Mouse (Mus musculus) ZHBTc4 (cell line): ENCODE measurements at regions not wholly inside any gene's neighbourhood (a gene's known extent, or its start where the extent isn't known, plus 50 kb on each side); places are given as distances from the start of the nearest gene placed in this dataset.
A peak's percentile ranks its signal among the peaks of the same experiment; 100 is the strongest.

Experiments used
- DNase-seq: peaks from one replicate; pipeline ENCODE4 v3.0.0-alpha.2; 2011; ENCODE audit warnings: low read depth, low spot score

- DNase-seq: no peak
Observed at GRCm38 (mm10) chr9:47432715-47433114, 97.3 kb upstream of the Cadm1 start.

GRCm38 (mm10) chr9:47433185-47433584 lies 96.8 kb upstream of the Cadm1 start:
- DNase-seq: no peak

DNA sequence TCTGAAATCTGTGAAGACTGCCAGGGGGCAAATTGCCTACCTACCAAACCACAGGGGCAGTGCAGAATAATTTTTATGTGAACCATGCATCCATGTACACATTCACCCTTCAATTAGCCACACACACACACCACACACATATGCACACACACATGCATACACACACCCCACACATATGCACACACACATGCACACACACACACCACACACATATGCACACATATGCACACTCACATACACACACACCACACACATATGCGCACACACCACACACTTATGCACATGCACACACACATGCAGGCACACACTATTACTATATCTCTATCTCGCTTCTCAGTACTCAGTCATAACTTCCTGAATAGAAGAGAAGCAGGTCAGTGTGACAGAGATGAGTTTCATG lies 95.9 kb upstream of the Cadm1 start:
- no peak for DNase-seq

DNA sequence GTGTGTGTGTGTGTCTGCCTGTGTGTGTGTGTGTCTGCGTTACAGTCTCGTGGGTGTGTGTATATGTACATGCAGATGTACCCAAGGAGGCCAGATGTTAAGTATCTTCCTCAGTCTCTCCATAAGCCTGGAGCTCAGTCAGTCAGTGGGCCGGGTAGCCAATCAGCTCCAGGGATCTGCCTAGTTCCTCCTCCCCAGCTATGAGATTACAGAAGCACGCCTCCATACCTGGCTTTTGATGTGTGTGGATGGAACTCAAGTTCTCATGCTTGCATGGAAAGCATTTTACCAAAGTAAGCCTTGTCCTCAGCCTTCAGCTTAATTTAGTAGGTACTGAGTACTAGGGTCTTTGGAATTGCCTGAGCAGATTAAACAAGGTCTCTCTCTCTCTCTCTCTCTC lies 91.0 kb upstream of the Cadm1 start:
- peak; percentile 48 for DNase-seq

DNA sequence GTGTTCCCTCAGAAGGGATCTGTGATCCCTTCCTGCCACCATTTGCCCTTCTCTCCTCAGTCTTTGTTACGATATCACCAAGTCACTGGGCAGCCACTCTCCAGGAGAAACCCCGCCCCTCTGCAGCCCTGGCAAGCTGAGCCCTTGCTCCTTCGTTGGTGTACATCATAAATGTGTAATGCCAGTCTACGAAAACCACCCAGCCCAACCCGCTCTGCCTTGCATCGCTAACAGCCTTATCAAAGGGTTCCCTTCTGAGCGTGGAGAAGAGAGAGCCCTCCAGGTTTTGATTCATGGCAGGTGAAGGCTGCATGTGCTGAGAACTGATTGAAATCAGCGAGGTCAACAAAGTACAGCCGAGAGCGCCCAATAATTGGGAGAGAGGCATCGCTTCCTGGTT lies 90.5 kb upstream of the Cadm1 start:
- DNase-seq: peak; percentile 48

- DNase-seq: peak; percentile 73
Observed at GRCm38 (mm10) chr9:47440128-47440527, 89.8 kb upstream of the Cadm1 start.

DNA sequence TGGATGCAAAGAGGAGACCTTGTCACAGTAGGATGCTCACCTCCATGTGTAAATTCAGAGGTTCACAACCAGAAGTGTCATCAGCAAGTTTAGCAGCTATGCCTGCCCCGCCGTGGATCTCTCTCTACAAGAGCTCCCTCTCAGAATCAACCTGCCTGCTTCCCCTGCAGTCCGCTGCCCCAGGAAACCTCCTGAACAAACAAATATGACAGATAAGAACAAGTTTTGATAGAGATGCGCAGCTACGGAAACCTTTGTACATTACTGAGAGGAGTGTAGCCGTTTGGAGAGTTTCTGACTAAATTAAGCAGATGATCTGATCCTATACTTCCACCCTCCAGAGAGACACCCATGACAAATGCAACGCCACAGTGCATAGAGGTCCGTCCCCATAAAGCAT lies 88.8 kb upstream of the Cadm1 start:
- no peak for DNase-seq

DNA sequence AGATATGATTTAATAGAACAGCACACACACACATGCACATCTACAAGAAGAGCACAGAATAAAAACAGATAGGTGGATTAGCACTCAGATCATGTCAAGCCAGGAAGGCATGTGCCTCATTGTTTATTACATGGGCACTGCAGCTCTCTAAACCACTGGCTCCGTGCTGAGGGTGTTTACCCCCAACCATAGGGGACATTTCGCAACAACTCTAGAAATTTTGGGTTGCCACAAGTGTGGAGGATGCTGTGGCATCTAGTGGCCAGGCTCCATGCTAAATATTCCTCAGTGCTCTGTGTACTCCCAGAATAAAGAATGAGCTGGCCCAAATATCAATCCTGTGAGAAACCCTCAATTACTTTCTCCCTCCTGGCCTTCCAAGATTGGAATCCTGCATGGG lies 85.8 kb upstream of the Cadm1 start:
- no peak for DNase-seq

DNA sequence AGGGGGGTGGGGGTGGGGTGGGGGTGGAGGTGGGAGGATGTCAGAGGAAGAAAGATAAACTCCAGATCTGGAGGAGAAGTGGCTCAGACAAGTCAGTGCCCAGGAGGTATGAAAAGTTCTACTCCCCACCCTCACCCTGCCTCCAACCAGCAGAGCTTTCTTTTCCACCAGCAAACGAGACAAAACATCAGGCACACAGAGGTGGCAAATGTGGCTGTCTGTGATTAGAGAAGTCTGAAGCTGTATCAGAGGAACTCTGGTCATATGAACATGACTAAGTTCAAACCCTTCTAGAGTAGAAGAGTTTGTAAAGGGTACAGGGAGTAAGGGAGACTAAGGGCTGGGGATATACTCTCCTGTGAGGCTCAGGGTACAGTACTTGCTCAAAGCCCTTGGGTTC lies 85.2 kb upstream of the Cadm1 start:
- no peak for DNase-seq

- DNase-seq: no peak
Observed at GRCm38 (mm10) chr9:47445332-47445731, 84.6 kb upstream of the Cadm1 start.

DNA sequence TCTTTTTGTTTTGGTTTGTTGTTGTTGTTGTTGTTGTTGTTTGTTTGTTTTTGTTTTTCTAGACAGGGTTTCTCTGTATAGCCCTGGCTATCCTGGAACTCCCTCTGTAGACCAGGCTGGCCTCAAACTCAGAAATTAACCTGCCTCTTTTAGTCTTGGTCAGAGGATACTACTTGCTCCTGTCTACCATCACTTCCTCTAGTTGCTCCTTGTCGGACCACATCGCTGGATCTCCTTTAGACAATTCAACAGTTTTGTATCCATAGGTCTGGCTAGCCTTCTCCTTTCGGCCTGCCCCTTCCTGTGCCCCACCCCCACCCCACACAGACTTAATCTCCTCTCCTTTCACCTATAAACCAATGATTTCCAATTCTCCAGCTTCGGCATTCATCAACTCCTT lies 77.2 kb upstream of the Cadm1 start:
- no peak for DNase-seq

- DNase-seq: peak; percentile 29
Observed at GRCm38 (mm10) chr9:47458721-47459418, 71.1 kb upstream of the Cadm1 start.

DNA sequence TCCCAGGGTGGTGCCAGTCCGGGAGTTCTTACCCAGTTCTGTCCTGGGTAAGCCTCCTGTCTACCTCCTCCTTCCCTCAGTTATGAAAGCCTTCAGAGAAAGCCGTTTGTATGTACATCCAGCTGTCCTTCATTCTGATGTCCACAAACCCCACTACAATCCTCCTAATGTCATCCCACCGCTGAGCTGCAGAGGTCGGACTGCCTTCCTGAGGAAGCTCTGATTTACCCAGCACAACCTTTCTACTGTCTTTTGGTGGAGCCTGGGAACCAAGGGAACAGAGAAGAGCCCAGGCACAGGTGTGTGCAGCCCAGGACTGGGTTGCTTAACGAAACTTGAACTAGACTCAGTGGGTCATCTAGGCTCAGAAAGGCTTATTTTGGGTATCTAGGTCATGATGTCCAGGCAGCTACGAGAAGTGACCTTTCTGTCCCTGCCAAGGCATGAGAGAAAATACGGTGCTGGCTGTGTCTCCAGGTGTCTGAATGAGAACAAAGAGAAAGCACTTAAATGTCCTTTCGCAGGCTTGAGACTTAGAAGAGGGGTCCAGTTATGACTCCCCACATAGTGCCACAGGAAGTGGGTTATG lies 70.4 kb upstream of the Cadm1 start:
- peak; percentile 11 for DNase-seq

DNA sequence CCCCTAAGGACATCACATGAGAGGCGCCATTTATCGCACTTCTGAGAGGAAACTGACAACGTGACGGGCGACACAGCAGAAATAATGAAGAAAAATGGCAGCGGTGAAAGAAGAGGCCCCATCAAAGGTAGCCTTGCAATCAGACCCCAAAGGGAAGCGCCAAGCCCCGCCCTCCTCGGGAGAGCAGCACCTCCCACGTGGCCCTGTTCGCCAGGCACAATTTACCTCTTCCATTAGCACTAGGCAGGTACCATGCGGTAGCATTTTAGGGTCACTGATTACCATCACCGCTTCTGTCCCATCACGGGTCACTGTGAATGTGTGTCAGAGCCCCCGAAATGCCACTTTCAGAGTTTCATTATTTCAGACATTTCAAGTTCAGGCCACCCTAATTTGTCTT lies 69.7 kb upstream of the Cadm1 start:
- DNase-seq: no peak

DNA sequence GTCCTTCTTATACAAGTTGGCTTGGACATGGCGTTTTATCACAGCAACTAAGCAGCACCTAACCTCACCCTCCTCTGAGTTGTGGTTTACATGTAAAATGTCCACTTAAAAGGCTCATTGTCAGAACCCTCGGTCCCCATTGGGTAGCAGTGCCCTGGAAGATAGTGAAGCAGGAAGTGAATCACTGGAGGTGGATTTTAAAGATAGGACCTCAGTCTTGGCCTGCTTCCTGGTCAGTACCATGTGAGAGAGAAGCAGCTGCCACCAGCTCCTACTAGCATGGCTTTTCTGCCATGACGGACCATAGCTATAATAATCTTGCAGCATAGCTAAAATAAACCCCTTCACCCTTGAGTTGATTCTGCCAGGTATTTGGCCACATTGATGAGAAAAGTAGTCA lies 68.1 kb upstream of the Cadm1 start:
- no peak for DNase-seq

DNA sequence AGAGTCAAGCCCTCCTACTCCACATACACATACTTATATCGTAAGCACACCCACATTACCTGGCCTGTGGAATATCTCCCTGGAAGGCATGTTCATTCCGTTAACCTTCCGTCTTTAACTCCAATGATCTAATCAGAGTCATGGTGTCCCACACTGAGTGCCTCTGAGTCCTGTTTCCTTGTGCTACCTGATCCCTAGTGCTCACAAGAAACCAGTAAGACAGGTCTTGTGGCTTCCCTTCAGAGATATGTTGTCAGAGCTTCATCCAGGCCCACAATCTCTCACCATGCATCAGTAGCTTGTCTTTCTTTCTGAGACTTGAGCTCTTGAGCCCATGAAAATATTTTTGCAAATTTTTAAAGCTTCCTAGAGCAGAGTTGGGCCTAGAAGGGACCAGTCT lies 63.2 kb upstream of the Cadm1 start:
- no peak for DNase-seq

GRCm38 (mm10) chr9:47467815-47468214 lies 62.2 kb upstream of the Cadm1 start:
- no peak for DNase-seq

DNA sequence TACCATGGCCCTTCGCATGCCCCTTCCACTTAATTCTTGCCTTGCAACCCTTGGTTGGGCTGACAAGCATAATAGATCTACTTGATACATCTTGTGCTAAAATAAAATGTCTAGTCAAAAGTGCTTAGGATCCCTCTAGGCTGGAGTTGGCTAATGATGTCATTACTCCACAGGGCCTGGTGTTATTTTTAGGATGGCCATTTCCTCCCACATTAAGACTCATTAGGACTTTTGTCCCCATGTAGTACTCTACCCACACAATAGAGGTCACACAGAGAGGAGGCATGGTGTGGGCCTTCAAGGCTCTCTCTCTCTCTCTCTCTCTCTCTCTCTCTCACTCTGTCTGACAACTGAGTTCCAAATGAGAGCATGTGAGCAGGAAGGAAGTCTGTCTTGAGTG lies 60.4 kb upstream of the Cadm1 start:
- no peak for DNase-seq

GRCm38 (mm10) chr9:47470741-47471140 lies 59.2 kb upstream of the Cadm1 start:
- no peak for DNase-seq

GRCm38 (mm10) chr9:47471767-47472420 lies 58.1 kb upstream of the Cadm1 start:
- no peak for DNase-seq

DNA sequence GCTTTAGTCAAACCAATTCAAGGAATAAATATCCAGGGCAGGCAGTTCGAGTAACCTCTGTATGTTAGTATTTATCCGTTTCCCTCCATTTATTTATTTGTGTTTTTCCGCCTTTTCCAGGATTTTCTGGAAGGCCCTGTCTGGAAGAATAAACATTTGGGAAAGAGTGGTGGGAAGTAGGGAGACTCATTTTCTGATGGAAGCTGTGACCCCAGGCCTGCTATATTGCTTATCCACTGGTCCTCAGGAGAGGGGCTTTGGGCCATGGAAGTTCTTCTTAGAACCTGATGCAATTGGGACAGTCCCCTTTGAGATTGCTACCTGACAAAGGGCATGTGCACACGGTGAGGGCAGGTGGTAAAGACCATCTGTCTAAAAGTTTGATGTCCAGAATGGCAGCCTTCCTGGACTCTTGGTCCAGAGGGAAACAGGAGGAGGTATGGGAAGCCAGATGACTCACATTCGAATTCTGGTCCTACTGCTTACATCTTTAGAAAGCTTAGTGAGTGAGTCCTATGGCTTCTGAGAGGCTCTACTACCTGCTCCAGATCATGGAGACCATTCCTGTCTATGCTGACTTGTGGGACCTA lies 56.1 kb upstream of the Cadm1 start:
- DNase-seq: no peak

DNA sequence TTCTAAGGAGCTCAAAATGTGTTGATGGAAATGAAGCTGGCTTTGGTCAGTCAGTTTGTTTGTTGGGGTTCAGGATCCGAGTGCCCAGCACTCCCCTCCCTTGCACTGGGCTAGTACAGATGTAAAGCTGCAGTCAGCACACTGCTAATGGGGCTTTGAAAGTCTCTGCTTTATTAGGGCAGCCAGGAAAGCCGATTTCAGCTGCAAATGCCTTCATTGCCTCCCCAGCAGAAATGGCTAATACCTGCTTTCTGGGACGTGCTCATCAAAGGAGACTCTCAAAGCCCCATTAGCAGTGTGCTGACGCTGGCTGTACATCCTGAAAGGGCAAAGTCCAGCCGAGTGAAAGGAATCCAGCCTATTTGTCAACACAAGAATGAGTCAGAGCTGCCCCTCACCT lies 55.2 kb upstream of the Cadm1 start:
- DNase-seq: no peak

DNA sequence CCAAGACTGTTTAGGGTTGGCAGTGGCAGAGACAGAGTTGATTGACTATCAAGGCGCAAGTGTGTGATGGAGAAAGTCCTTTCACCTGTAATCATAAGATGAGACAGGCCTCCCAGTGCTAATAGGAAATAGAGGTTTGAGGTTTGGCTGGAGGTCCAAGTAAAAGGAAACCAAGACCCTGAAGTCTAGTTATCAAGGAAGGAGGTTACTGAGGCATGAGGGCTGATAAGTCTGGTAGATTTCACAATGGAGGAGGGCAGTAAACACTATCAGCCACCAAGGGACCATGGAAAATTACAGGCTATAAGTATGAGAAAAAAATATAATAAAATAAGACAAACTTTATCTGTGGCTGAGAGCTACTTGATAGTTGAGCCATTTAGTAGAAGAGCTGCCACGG lies 52.1 kb upstream of the Cadm1 start:
- DNase-seq: no peak
